Mouse (Mus musculus): ENCODE data around the gene Clmp.
"Not testable (repeated sequence)": the region's sequence is repeated elsewhere in the genome, so short reads cannot be mapped to it uniquely, and the experiment has no call there.

The Clmp gene

GRCm38 (mm10) chr9:40780111-40780510, 94.3 kb downstream of the Clmp start:
- DNase-seq (ENCODE audit: low spot score), result no peak

- DNase-seq (ENCODE audit: low spot score), result no peak
Measured at GRCm38 (mm10) chr9:40780892-40781725, 95.3 kb downstream of the Clmp start.

- DNase-seq (ENCODE audit: low spot score), result no peak
Measured at GRCm38 (mm10) chr9:40781726-40782581, 96.2 kb downstream of the Clmp start.

- no peak for DNase-seq (ENCODE audit: low spot score)
Measured at GRCm38 (mm10) chr9:40783641-40784373, 98.0 kb downstream of the Clmp start.

GRCm38 (mm10) chr9:40784374-40784967, 98.7 kb downstream of the Clmp start:
- DNase-seq (ENCODE audit: low spot score), result no peak

GRCm38 (mm10) chr9:40785452-40785851, 99.7 kb downstream of the Clmp start:
- DNase-seq (ENCODE audit: low spot score), result no peak

GRCm38 (mm10) chr9:40786820-40787219, 101.1 kb downstream of the Clmp start:
- DNase-seq (ENCODE audit: low spot score), result not testable (repeated sequence)

GRCm38 (mm10) chr9:40791864-40792633, 106.3 kb downstream of the Clmp start:
- no peak for DNase-seq (ENCODE audit: low spot score)

- DNase-seq (ENCODE audit: low spot score), result no peak
Measured at GRCm38 (mm10) chr9:40793581-40793980, 107.8 kb downstream of the Clmp start.

GRCm38 (mm10) chr9:40794251-40794650, 108.5 kb downstream of the Clmp start:
- DNase-seq (ENCODE audit: low spot score), result no peak

GRCm38 (mm10) chr9:40794926-40795325, 109.2 kb downstream of the Clmp start:
- DNase-seq (ENCODE audit: low spot score), result no peak

- DNase-seq (ENCODE audit: low spot score), result no peak
Measured at GRCm38 (mm10) chr9:40795562-40795961, 109.8 kb downstream of the Clmp start.

- no peak for DNase-seq (ENCODE audit: low spot score)
Measured at GRCm38 (mm10) chr9:40796054-40796453, 110.3 kb downstream of the Clmp start.

- no peak for DNase-seq (ENCODE audit: low spot score)
Measured at GRCm38 (mm10) chr9:40798247-40798960, 112.6 kb downstream of the Clmp start.

- peak; percentile 42 for DNase-seq (ENCODE audit: low spot score)
Measured at GRCm38 (mm10) chr9:40799112-40799511, 113.3 kb downstream of the Clmp start.

GRCm38 (mm10) chr9:40799837-40800501, 114.2 kb downstream of the Clmp start:
- peak; percentile 85 for DNase-seq (ENCODE audit: low spot score)

GRCm38 (mm10) chr9:40800675-40801612, 115.2 kb downstream of the Clmp start, which contains the start of gene Hspa8:
Hspa8 (plus strand) TSS chr9:40800984.
- peak; percentile 100 for DNase-seq (ENCODE audit: low spot score)
